Mouse (Mus musculus): ENCODE data around the gene Rpl12. TPM values are rescaled to one million over a fixed set of nuclear protein-coding genes. Genes with fewer than 3 reads are reported as not detected.

Rpl12 gene
- polyA plus RNA-seq, 1 experiment from 2014 or later, result 147 TPM

DNA sequence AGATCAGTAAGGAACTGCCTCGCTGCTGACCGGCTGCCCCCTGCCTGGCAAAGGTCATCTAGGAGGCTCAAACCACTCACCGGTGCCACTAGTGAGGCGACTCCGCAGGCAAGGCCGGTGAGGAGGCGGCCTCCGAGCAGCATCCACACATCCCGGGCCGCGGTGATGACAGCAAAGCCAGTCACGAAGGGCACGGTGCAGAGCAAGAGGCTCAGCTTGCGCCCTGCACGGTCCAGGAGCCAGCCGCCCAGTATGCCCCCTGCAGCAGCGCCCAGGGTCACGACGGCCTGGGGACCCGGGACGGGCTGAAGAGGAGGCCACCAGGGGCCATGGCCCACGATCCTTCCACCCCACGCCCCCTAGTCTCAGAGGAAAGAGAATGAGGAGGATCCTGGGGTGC is 19.9 kb downstream of the Rpl12 start:
- H3K4me2 ChIP-seq (ENCODE audit: low read depth), result peak overlapping the region; percentile 97
- H3K27ac ChIP-seq (ENCODE audit: low read depth, low read length), result peak overlapping the region; percentile 40; the same call in 1 of the 2 replicates
- H3K9me3 ChIP-seq (ENCODE audit: control insufficient read depth, low read length), result no peaks in the 10 kb centered on the region
- no peaks in the 10 kb centered on the region for H3K27me3 ChIP-seq (ENCODE audit: control insufficient read depth, insufficient read depth, low read length)
- ATAC-seq (ENCODE audit: insufficient read depth, low FRiP score, low TSS enrichment) (peak; percentile 51), DNase-seq (ENCODE audit: low spot score) (no peak)
- peaks cover 9% of the 10 kb centered on the region; the same call in 1 of the 2 replicates for H3K4me1 ChIP-seq (ENCODE audit: control insufficient read depth, insufficient read depth, low read length)
- H3K4me3 ChIP-seq (ENCODE audit: low read depth, low read length), result peak overlapping the region; percentile 62
- peak overlapping the region; percentile 64 for H3K9ac ChIP-seq (ENCODE audit: low read length)
- no peaks in the 10 kb centered on the region for H3K36me3 ChIP-seq (ENCODE audit: control insufficient read depth, insufficient read depth, low read length)
- 2% methylated on average over 22 of the region's 23 CpGs for WGBS

- peak within 1 kb of the TSS; percentile 40; the same call in 1 of the 2 replicates for H3K27ac ChIP-seq (ENCODE audit: low read depth, low read length)
- DNase-seq (ENCODE audit: low spot score) (peak; percentile 93), ATAC-seq (ENCODE audit: insufficient read depth, low FRiP score, low TSS enrichment) (peak; percentile 97)
- under 1% methylated on average over 48 of the region's 50 CpGs for WGBS
- no peaks in the 10 kb centered on the region for H3K27me3 ChIP-seq (ENCODE audit: control insufficient read depth, insufficient read depth, low read length)
- H3K4me3 ChIP-seq (ENCODE audit: low read depth, low read length), result peak within 1 kb of the TSS; percentile 62
- no peaks in the 10 kb centered on the region for H3K36me3 ChIP-seq (ENCODE audit: control insufficient read depth, insufficient read depth, low read length)
- H3K9ac ChIP-seq (ENCODE audit: low read length), result peak within 1 kb of the TSS; percentile 64
- H3K4me2 ChIP-seq (ENCODE audit: low read depth), result peak within 1 kb of the TSS; percentile 97
- no peaks in the 10 kb centered on the region for H3K9me3 ChIP-seq (ENCODE audit: control insufficient read depth, low read length)
- peaks cover 9% of the 10 kb centered on the region; the same call in 1 of the 2 replicates for H3K4me1 ChIP-seq (ENCODE audit: control insufficient read depth, insufficient read depth, low read length)
Measured at GRCm38 (mm10) chr2:32981725-32982271, 20.4 kb downstream of the Rpl12 start, which contains the start of gene Slc2a8. Gene Slc2a8 (minus strand): TSS chr2:32982083.

- ATAC-seq (ENCODE audit: insufficient read depth, low FRiP score, low TSS enrichment), result no peak
- H3K9me3 ChIP-seq (ENCODE audit: control insufficient read depth, low read length), result no peaks in the 10 kb centered on the region
- no peak overlapping the region for H3K9ac ChIP-seq (ENCODE audit: low read length)
- peak overlapping the region; percentile 97 for H3K4me2 ChIP-seq (ENCODE audit: low read depth)
- DNase-seq (ENCODE audit: low spot score), result no peak
- H3K36me3 ChIP-seq (ENCODE audit: control insufficient read depth, insufficient read depth, low read length), result no peaks in the 10 kb centered on the region
- H3K4me3 ChIP-seq (ENCODE audit: low read depth, low read length), result peak overlapping the region; percentile 62; the same call in 1 of the 2 replicates
- WGBS, result 7% methylated on average over 4 of the region's 4 CpGs
- H3K4me1 ChIP-seq (ENCODE audit: control insufficient read depth, insufficient read depth, low read length), result peaks cover 9% of the 10 kb centered on the region; the same call in 1 of the 2 replicates
- H3K27me3 ChIP-seq (ENCODE audit: control insufficient read depth, insufficient read depth, low read length), result no peaks in the 10 kb centered on the region
- H3K27ac ChIP-seq (ENCODE audit: low read depth, low read length), result no peak overlapping the region
Measured at GRCm38 (mm10) chr2:32982700-32983099, 21.3 kb downstream of the Rpl12 start.

DNA sequence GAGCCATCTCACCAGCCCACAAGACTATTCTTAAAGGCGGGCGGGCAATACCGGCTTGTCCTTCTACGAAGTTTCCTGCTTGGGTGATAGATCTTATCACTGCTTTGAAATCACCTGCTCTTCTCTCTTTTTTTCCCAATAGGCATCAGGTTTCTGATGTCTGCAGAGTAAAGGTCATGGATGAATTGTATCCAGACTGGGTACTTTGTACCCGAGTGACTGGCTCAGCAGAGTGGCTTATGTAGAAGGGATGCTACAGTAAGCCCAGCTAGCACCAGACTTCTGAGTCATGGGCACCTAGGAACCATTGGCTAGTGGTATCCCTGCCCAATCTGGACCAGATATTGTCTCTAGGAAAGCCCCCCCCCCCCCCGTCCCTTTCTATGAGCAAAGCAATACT is 22.3 kb downstream of the Rpl12 start:
- ATAC-seq (ENCODE audit: insufficient read depth, low FRiP score, low TSS enrichment) (no peak), DNase-seq (ENCODE audit: low spot score) (no peak)
- 64% methylated on average over 6 of the region's 6 CpGs for WGBS
- Histone ChIP-seq H3K9me3 (ENCODE audit: control insufficient read depth, low read length) (no peaks in the 10 kb centered on the region), H3K4me2 (ENCODE audit: low read depth) (no peak overlapping the region), H3K27me3 (ENCODE audit: control insufficient read depth, insufficient read depth, low read length) (no peaks in the 10 kb centered on the region), H3K4me1 (ENCODE audit: control insufficient read depth, insufficient read depth, low read length) (peaks cover 9% of the 10 kb centered on the region; the same call in 1 of the 2 replicates), H3K9ac (ENCODE audit: low read length) (no peak overlapping the region), H3K27ac (ENCODE audit: low read depth, low read length) (no peak overlapping the region), H3K4me3 (ENCODE audit: low read depth, low read length) (no peak overlapping the region), H3K36me3 (ENCODE audit: control insufficient read depth, insufficient read depth, low read length) (no peaks in the 10 kb centered on the region)

DNA sequence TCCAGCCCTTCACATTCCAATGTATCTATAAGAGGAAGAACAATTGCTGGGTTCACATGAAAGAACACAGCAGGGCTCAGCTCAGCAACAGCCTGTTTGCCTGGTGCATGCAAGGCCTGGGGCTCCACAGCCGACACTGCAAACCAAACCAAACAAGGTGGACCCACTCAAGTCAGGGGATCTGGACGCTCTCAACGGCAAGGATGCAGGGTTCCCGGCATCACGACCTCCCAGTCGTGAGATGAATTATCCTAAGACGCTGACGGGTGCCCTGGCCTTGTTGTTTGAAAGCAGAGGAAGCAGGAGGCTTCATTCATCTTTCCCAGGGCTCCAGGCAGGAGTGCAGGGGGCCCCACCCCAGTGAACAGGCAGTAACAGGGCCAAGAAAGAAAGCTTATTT is 24.5 kb downstream of the Rpl12 start:
- H3K4me3 ChIP-seq (ENCODE audit: low read depth, low read length), result no peak overlapping the region
- no peak for ATAC-seq (ENCODE audit: insufficient read depth, low FRiP score, low TSS enrichment)
- no peak overlapping the region for H3K27ac ChIP-seq (ENCODE audit: low read depth, low read length)
- no peaks in the 10 kb centered on the region for H3K27me3 ChIP-seq (ENCODE audit: control insufficient read depth, insufficient read depth, low read length)
- peaks cover 6% of the 10 kb centered on the region; the same call in 1 of the 2 replicates for H3K4me1 ChIP-seq (ENCODE audit: control insufficient read depth, insufficient read depth, low read length)
- H3K4me2 ChIP-seq (ENCODE audit: low read depth), result no peak overlapping the region
- no peak for DNase-seq (ENCODE audit: low spot score)
- WGBS, result 69% methylated on average over 8 of the region's 8 CpGs
- no peaks in the 10 kb centered on the region for H3K36me3 ChIP-seq (ENCODE audit: control insufficient read depth, insufficient read depth, low read length)
- H3K9me3 ChIP-seq (ENCODE audit: control insufficient read depth, low read length), result no peaks in the 10 kb centered on the region
- H3K9ac ChIP-seq (ENCODE audit: low read length), result no peak overlapping the region

- Histone ChIP-seq H3K4me3 (ENCODE audit: low read depth, low read length) (no peak overlapping the region), H3K9ac (ENCODE audit: low read length) (no peak overlapping the region), H3K27ac (ENCODE audit: low read depth, low read length) (no peak overlapping the region), H3K9me3 (ENCODE audit: control insufficient read depth, low read length) (no peaks in the 10 kb centered on the region), H3K36me3 (ENCODE audit: control insufficient read depth, insufficient read depth, low read length) (no peaks in the 10 kb centered on the region), H3K4me2 (ENCODE audit: low read depth) (no peak overlapping the region), H3K4me1 (ENCODE audit: control insufficient read depth, insufficient read depth, low read length) (no peaks in the 10 kb centered on the region), H3K27me3 (ENCODE audit: control insufficient read depth, insufficient read depth, low read length) (no peaks in the 10 kb centered on the region)
- 81% methylated on average over 3 of the region's 3 CpGs for WGBS
- no peak for DNase-seq (ENCODE audit: low spot score)
- no peak for ATAC-seq (ENCODE audit: insufficient read depth, low FRiP score, low TSS enrichment)
Measured at GRCm38 (mm10) chr2:32989376-32989775, 28.0 kb downstream of the Rpl12 start.

DNA sequence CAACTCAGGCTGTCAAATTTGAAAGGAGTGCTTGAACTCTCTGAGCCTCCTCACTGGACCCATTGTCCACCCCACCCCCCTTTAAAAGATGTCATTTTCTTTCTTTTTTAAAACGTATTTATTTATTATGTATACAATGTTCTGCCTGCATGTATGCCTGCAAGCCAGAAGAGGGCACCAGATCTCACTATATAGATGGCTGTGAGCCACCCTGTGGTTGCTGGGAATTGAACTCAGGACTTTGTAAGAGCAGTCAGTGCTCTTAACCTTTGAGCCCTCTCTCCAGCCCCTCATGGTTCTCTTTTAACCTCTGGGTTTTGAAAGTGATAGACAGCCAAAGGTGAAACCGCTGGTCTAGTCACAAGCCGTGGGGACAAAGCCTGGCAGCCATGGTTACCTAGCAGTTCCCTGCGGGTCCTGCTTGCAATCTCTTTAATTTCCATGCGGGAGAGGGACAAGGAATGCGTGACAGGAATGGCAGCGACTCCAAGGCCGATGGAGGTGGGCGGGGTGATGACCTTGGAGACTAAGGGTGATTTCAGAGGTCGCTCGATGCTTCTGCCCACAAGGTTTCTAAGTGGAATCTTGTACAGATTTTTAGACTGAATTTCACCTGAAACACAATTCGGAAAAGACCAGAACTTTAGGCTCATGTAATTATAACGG is 28.9 kb downstream of the Rpl12 start:
- Histone ChIP-seq H3K9ac (ENCODE audit: low read length) (no peak overlapping the region), H3K27ac (ENCODE audit: low read depth, low read length) (no peak overlapping the region), H3K27me3 (ENCODE audit: control insufficient read depth, insufficient read depth, low read length) (no peaks in the 10 kb centered on the region), H3K4me1 (ENCODE audit: control insufficient read depth, insufficient read depth, low read length) (no peaks in the 10 kb centered on the region), H3K9me3 (ENCODE audit: control insufficient read depth, low read length) (no peaks in the 10 kb centered on the region), H3K4me3 (ENCODE audit: low read depth, low read length) (no peak overlapping the region), H3K36me3 (ENCODE audit: control insufficient read depth, insufficient read depth, low read length) (no peaks in the 10 kb centered on the region), H3K4me2 (ENCODE audit: low read depth) (no peak overlapping the region)
- DNase-seq (ENCODE audit: low spot score) (no peak), ATAC-seq (ENCODE audit: insufficient read depth, low FRiP score, low TSS enrichment) (no peak)
- 58% methylated on average over 13 of the region's 13 CpGs for WGBS

GRCm38 (mm10) chr2:32992130-32992529 is 30.8 kb downstream of the Rpl12 start:
- H3K36me3 ChIP-seq (ENCODE audit: control insufficient read depth, insufficient read depth, low read length), result no peaks in the 10 kb centered on the region
- no peaks in the 10 kb centered on the region for H3K4me1 ChIP-seq (ENCODE audit: control insufficient read depth, insufficient read depth, low read length)
- H3K27me3 ChIP-seq (ENCODE audit: control insufficient read depth, insufficient read depth, low read length), result no peaks in the 10 kb centered on the region
- no peak overlapping the region for H3K4me2 ChIP-seq (ENCODE audit: low read depth)
- H3K4me3 ChIP-seq (ENCODE audit: low read depth, low read length), result no peak overlapping the region
- DNase-seq (ENCODE audit: low spot score), result no peak
- no peak overlapping the region for H3K27ac ChIP-seq (ENCODE audit: low read depth, low read length)
- no peak for ATAC-seq (ENCODE audit: insufficient read depth, low FRiP score, low TSS enrichment)
- no peaks in the 10 kb centered on the region for H3K9me3 ChIP-seq (ENCODE audit: control insufficient read depth, low read length)
- WGBS, result 76% methylated on average over 6 of the region's 6 CpGs
- H3K9ac ChIP-seq (ENCODE audit: low read length), result no peak overlapping the region

DNA sequence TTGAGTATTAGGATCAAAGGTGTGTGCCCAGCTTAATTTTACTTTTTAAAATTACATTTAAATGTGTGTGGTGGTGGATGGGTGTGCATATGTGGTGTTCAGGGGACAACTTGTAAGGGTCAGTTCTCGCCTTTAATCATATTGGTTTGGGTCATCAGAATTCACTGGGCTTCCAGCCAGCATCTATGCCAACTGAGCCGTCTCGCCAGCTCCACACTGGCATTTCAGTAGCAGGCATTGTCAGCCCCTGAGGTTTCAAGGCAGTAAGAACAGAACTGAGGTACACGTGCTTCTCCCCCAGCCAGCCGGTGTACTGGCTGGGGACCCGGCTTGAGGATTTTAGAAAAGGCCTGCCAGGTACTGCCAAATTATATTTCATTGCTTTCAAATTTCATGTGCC is 35.7 kb downstream of the Rpl12 start:
- DNase-seq (ENCODE audit: low spot score) (no peak), ATAC-seq (ENCODE audit: insufficient read depth, low FRiP score, low TSS enrichment) (no peak)
- Histone ChIP-seq H3K9ac (ENCODE audit: low read length) (no peak overlapping the region), H3K4me1 (ENCODE audit: control insufficient read depth, insufficient read depth, low read length) (no peaks in the 10 kb centered on the region), H3K27me3 (ENCODE audit: control insufficient read depth, insufficient read depth, low read length) (no peaks in the 10 kb centered on the region), H3K36me3 (ENCODE audit: control insufficient read depth, insufficient read depth, low read length) (no peaks in the 10 kb centered on the region), H3K9me3 (ENCODE audit: control insufficient read depth, low read length) (no peaks in the 10 kb centered on the region), H3K4me2 (ENCODE audit: low read depth) (no peak overlapping the region), H3K27ac (ENCODE audit: low read depth, low read length) (no peak overlapping the region), H3K4me3 (ENCODE audit: low read depth, low read length) (no peak overlapping the region)
- 83% methylated on average over 6 of the region's 6 CpGs for WGBS

Data from neural tube, embryonic 11.5 days (tissue).